Mouse (Mus musculus): ENCODE measurements around the gene Plac8. TPM values are rescaled to one million over a fixed set of nuclear protein-coding genes. Genes with fewer than 3 reads are reported as not detected.

Plac8 gene
- total and polyA plus RNA-seq, 3 experiments, result 4.9 to 10.6 TPM; not detected in 1

DNA sequence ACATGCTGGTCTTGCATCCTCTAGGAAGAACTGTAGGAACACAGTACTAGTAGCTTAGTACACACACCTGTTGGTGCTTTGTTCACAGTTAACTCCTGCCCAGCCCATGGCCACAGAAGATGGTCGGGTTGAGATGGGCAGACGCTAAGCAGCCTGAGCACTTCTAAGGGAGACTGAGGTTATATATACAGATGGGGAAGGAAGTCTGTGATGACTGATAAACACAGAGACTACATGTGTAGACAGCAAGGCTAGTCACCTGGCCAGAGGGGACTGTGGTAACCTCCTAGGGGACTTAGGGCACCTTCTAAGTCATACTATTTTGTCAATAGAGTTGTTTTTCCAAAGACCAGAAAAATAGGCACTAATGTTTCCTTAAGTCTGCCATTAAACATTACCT lies 29.8 kb upstream of the Plac8 start:
- H3K36me3 ChIP-seq (ENCODE audit: control insufficient read depth in 1 of 2, insufficient read depth in 2 of 2, low read length in 2 of 2), result peaks cover 0 to 11% of the 10 kb centered on the region in 2 experiments; a peak in 2 of 4 replicates
- DNase-seq (ENCODE audit: low read depth, low spot score), result peak; percentile 35
- no peak overlapping the region for H3K9ac ChIP-seq (ENCODE audit: control insufficient read depth, low read depth, low read length, poor library complexity, severe bottlenecking)
- H3K79me2 ChIP-seq (ENCODE audit: control insufficient read depth, insufficient read depth, low read length, poor library complexity), result no peaks in the 10 kb centered on the region
- H3K4me1 ChIP-seq (ENCODE audit: control insufficient read depth in 1 of 2, insufficient read depth in 2 of 2, low read length in 2 of 2), result peaks cover 4 to 6% of the 10 kb centered on the region in 2 experiments; a peak in 2 of 4 replicates
- no peak overlapping the region for H3K27ac ChIP-seq (ENCODE audit: control insufficient read depth, low read depth, low read length)
- H3K4me3 ChIP-seq (ENCODE audit: control insufficient read depth in 1 of 2, insufficient read depth in 1 of 2, low read depth in 2 of 2, low read length in 2 of 2), result no peak overlapping the region
- H3K9me3 ChIP-seq (replicated peaks; ENCODE audit: insufficient read depth, low read length), result no peaks in the 10 kb centered on the region
- TF ChIP-seq EP300 (IDR thresholded peaks at IDR 0.05; ENCODE audit: low read depth in 1 of 2, low read length in 2 of 2) (peak; percentile 53 to 63; a peak in 2 of 4 replicates), RCOR1 (IDR thresholded peaks at IDR 0.05; ENCODE audit: low read depth, low read length) (0 out of 2 replicates have a peak, but pooled peaks have one; percentile 15), TAL1 (IDR thresholded peaks at IDR 0.05; ENCODE audit: low read length) (peak; percentile 52), TCF12 (IDR thresholded peaks at IDR 0.05; ENCODE audit: low read depth, low read length) (peak; percentile 75), ETS1 (IDR thresholded peaks at IDR 0.05; ENCODE audit: low read depth, low read length) (0 out of 2 replicates have a peak, but pooled peaks have one; percentile 17), KAT2A (conservative IDR thresholded peaks at IDR 0.05; ENCODE audit: low read depth, low read length) (no peak), ZMIZ1 (IDR thresholded peaks at IDR 0.05; ENCODE audit: low read depth, low read length) (no peak), GATA1 (IDR thresholded peaks at IDR 0.05; ENCODE audit: low read depth, low read length) (peak; percentile 57)
- H3K27me3 ChIP-seq (ENCODE audit: control insufficient read depth in 1 of 2, insufficient read depth in 2 of 2, low read length in 2 of 2), result no peaks in the 10 kb centered on the region

DNA sequence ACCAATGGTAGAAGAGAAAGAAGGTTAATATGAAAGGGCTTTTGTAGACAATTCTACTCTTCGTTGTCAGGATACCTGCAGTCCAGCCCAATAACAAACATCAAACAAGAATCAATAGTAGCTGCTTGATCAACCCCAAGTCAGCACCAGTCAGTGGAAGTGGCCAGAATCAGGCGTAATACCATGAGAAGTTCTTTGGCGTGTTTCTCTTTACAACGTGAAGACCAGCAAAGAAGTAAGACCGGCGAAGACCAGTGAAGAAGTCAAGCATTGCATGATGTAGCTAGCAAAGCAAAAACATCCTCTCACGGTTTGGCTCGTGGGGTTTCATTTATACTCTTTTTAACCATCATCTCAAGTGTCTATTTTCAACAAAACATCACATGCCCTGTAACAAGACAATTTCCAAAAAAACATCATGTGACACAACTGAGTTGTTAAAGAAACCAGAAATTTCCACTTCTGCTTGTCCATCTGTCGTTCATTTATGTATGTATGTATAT lies 27.0 kb upstream of the Plac8 start:
- no peak for TF ChIP-seq KAT2A (conservative IDR thresholded peaks at IDR 0.05; ENCODE audit: low read depth, low read length)
- TF ChIP-seq GABPA (IDR thresholded peaks at IDR 0.05; ENCODE audit: low read depth, low read length), result no peak
- no peak for TF ChIP-seq ZKSCAN1 (IDR thresholded peaks at IDR 0.05; ENCODE audit: low read depth, low read length)
- no peak for TF ChIP-seq MYC (IDR thresholded peaks at IDR 0.05; ENCODE audit: low read depth, low read length)
- no peak for TF ChIP-seq MAZ (IDR thresholded peaks at IDR 0.05; ENCODE audit: low read depth, low read length)
- TF ChIP-seq MAFK (IDR thresholded peaks at IDR 0.05; ENCODE audit: borderline replicate concordance, low read depth, low read length), result no peak
- no peak for TF ChIP-seq POLR2A (IDR thresholded peaks at IDR 0.05; ENCODE audit: control insufficient read depth in 1 of 2, insufficient read depth in 1 of 2, low read depth in 1 of 2, low read length in 2 of 2, poor library complexity in 1 of 2)
- no peak for TF ChIP-seq MXI1 (IDR thresholded peaks at IDR 0.05; ENCODE audit: low read depth, low read length)
- TF ChIP-seq ZNF384 (IDR thresholded peaks at IDR 0.05; ENCODE audit: low read depth, low read length), result no peak
- no peak for TF ChIP-seq ZC3H11A (IDR thresholded peaks at IDR 0.05; ENCODE audit: low read depth, low read length)
- no peak for TF ChIP-seq SIN3A (IDR thresholded peaks at IDR 0.05; ENCODE audit: low read length)
- no peak for TF ChIP-seq E2F4 (IDR thresholded peaks at IDR 0.05; ENCODE audit: borderline replicate concordance, low read depth, low read length)
- TF ChIP-seq USF2 (IDR thresholded peaks at IDR 0.05; ENCODE audit: borderline replicate concordance in 1 of 2, insufficient read depth in 1 of 2, low read depth in 1 of 2, low read length in 2 of 2), result no peak
- TF ChIP-seq CHD1 (IDR thresholded peaks at IDR 0.05; ENCODE audit: low read depth, low read length), result no peak
- H3K9ac ChIP-seq (ENCODE audit: control insufficient read depth, low read depth, low read length, poor library complexity, severe bottlenecking), result no peak overlapping the region
- H3K36me3 ChIP-seq (ENCODE audit: control insufficient read depth in 1 of 2, insufficient read depth in 2 of 2, low read length in 2 of 2), result peaks cover 0 to 11% of the 10 kb centered on the region in 2 experiments; a peak in 2 of 4 replicates
- H3K4me3 ChIP-seq (ENCODE audit: control insufficient read depth in 1 of 2, insufficient read depth in 1 of 2, low read depth in 2 of 2, low read length in 2 of 2), result no peak overlapping the region
- no peak overlapping the region for H3K27ac ChIP-seq (ENCODE audit: control insufficient read depth, low read depth, low read length)
- no peaks in the 10 kb centered on the region for H3K27me3 ChIP-seq (ENCODE audit: control insufficient read depth in 1 of 2, insufficient read depth in 2 of 2, low read length in 2 of 2)
- no peak for DNase-seq (ENCODE audit: low read depth, low spot score)
- H3K4me1 ChIP-seq (ENCODE audit: control insufficient read depth in 1 of 2, insufficient read depth in 2 of 2, low read length in 2 of 2), result peaks cover 4 to 6% of the 10 kb centered on the region in 2 experiments; a peak in 2 of 4 replicates
- no peaks in the 10 kb centered on the region for H3K79me2 ChIP-seq (ENCODE audit: control insufficient read depth, insufficient read depth, low read length, poor library complexity)
- H3K9me3 ChIP-seq (replicated peaks; ENCODE audit: insufficient read depth, low read length), result no peaks in the 10 kb centered on the region
